Mouse (Mus musculus) cerebellum, postnatal 4 days (tissue): Measurements from ENCODE around the gene Glis3.

ENCODE experiments used
- DNase-seq, 2 experiments: peaks; one replicate each; pipeline ENCODE4 v3.0.0; 2022; ENCODE audit warnings: low spot score in 2 of 2, mixed read lengths in 1 of 2

Gene Glis3

DNA sequence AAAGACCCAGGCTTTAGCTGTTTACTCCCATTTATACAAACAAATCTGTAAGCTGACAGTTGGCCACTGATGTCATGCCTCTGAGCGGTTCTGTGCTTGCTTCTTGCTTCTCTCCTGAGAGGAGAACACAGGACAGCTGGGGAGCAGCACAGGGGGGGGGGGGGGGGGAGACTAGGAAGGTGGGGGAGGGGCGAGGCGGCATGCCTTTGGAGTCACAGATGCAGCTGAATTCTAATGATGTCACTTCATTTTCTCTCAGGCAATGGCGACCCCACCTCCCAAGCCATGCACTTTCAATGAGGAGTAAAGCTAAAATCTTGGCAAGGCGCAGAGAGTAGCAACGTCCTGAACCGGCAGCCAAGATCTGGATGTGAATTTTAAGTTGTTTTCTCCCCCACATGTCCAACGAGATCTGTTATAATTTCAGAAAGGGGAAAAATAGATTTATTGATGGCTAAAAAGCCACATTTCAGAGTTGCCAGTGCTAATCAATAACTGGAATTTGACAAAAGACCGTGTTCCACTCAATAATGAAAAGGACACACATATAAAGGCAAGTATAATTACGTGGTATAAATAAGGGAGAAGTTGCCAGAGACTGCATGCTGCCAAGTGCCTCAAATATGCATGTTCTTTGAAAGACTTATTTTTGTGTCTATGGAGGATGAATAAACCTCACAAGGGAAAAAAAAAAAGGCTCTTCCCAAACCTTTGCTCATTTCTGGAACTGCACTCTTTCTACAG, 297.5 kb downstream of the Glis3 start:
- no peak for DNase-seq

DNA sequence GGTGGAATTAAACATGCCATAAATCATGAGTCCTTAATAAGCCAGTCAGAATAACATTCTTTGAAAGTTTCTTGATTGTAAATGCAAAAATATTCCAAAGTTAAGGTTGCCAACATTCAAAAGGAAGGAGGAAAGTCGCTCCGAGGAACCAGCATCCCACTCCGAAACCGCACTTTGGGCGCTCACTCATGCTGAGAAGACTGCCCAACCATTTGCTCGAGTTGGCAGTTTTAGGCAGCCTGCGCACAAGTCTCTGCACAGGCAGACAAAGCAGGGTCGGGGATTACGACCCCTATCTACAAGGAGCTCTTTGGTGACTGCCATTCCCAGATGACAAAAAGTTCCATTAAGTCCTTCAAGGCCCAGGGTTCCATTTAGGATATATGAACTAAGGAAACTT, 298.4 kb downstream of the Glis3 start:
- no peak for DNase-seq

DNA sequence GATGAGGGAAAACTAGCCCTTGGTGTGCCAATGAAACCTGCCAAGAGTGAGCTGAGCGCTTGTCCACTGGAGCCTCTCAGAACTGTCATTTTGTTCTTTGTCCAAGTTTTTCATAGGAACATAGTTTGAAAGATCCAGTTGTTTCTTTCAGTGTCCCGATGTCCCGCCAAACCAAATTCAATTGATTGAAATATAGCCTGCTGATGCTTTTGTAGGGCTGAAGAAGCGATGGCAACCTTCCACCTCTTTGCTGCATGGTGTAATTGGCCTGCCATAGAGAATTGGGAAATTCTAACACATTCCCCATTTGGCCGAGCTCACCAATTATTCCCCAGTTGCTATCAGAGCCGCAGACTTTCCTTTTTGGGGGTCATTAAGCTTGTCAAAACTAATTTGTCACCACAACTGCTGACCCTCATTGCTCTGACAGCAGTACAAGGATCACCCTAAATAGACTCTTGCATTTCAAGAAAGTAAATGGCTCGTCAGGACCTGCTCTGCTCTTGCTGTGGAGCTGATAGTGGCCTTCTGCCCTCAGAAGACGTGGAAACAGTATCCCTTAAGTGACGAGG, 299.1 kb downstream of the Glis3 start:
- no peak for DNase-seq

DNA sequence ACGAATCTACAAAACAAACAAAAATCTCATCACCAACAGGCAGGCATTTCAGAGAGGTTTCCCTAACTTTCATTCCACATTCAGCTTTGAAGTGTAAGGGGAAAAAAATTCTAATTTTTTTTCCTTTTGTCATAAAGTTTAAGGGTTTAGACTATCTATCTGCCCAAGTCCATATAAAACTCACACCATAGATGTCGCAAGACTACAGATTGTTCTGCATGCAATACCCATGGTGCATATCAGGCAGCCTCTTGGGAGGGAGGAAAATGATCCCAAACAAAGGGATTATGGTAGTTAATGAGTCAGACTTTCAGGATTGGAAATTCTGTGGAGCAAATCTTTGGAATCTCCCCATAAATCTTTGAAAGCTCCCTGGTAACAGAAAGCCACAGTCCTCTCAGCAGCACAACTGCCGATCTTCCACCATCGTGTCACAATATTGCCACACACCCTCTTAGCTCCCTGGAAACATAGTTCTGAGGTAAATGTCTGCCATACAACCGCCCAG, 302.0 kb downstream of the Glis3 start:
- DNase-seq: no peak

DNA sequence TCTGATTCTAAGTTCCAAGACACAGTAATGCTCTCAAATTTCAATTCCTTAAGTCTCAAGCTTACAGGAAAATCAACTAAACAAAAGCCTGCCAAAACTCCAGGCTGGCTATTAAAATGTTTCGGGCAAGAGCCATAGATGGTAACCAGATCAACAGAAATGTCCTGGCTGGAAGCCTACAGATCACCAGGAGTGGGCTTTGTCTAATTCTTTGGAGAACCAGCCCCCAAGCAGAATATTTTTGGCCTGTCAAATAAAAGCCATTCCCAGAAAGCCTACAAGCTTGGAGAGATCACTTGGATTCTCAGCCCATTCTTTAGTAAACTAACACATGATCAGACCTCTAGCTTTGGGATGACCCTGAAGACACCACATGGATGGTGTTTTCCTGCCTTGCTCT, 303.5 kb downstream of the Glis3 start:
- no peak for DNase-seq

DNA sequence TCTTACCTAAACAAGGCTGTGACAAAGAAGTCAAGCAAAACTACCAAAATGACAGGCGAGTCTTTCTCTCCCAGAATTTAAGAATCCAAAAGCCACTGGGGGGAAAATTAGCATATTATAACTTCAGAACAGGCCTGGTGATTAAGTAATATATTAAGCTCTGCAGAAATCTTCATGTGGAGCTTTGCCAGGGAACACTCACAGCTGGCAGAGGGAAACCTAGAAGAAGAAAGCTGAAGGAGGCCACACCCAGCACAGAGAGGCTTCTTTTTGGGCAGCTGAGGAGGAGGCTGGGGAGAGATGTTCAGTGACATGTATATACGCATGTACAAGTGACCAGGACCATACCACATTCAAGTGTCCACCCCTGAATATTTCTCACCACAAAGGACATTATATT, 304.1 kb downstream of the Glis3 start:
- no peak for DNase-seq

DNA sequence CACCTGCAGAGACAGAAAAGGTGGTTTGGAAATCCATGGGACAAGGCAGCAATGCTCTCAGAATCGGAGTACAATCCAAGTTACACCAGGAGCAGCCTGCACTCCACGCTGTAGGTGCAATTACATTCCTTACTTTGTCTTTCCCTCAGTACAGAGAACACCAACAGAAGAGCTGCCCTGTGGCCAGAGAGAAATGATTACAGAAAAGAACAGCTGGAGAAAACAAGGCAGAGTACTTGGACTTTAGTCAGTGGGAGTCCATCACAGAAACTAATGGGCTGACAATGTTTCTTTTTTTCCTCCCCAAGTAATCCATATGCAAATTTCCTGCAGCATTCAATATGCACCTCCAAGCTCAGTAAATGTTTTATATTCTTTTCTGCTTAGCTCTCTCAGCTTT, 305.4 kb downstream of the Glis3 start:
- DNase-seq: no peak

DNA sequence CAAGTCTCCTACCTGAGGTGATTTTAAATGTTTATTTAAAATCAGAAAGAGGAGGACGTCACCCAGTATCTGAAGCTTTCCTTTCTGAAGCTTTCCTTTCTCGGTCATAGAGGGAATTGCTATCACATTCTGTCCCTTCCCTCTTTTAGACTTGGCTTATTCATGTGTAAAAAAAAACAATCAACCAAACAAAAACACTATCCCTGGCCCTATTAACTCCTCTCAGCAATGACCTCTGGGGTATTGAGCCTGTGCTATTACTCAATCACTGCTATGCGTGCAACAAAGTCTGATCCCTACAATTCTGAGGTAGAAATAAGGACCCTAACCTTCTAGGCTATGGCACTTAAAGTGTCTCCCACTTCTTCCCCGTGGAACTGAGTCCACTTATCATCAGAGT, 311.7 kb downstream of the Glis3 start:
- no peak for DNase-seq

DNA sequence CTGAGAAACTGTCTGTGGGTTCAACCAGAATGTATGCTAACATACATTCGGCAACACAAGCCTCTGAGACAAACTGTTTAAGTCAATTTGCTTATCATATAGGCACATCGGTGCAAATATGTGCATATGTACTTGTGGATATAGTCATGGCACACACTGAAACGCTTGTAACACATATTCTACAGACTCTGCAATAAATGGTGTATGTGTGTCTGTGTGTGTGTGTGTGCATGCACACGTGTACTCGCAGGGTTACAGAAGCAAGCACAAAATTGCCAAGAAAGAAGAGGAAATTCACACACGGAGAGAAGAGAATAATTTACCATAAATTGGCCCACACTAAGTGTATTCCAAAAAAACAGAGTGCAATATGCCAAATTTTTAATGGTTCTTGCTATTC, 312.6 kb downstream of the Glis3 start:
- no peak for DNase-seq

DNA sequence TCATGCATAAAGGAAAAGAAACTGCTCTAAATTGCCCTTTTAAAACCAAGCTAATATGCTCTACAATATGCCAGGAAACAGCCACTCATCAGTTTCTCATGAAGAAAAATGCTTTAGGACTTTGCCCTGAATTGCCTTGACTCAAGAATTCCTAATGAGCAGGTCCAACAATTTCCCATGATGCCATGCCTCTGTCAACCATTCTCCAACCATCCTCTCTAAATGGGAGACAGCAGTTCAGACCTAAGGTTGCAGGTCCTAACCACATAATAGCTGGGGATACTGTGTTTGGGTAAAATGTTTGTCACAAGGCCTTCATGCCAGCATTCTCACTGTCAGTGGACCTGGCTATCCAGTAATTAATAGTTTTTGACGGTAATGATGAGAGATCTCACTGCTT, 313.1 kb downstream of the Glis3 start:
- DNase-seq: no peak

DNA sequence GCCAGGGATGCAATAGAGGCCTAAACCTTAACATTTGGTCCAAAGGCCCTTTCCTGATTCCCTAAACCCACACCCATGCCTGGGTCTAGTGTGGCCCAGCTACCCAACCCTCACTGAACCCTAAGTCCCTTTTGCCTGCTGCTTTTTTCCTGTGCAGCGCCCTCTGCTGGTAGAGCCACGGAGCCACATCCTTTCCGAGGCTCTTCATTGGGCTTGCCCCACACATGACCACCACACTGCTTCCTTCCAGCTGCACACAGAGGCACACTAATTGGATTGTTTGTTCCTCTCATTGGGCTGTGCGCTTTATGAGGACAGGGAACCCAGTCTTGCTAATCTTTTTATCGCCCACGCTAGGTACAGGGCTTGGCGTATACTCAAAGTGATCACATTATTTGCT, 314.0 kb downstream of the Glis3 start:
- DNase-seq: peak in 1 of 2 experiments; percentile 47

DNA sequence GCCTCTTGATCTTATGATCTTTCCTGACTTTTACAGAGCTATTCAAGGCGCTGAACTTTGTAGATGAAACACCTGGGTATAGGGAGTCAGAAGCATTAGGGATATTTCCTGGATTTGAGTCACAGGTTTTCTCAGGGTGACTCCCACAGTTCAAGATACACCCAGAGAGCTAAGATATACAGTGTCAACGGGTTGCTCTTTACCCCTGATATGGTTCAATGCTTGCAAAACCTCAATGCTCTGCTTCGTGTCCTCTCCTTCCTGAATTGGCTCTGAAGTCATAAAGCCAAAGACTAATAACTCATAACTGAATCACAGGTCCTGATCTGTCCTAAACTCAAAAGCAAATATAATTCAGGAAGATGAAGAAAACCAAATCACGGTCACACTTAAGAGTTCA, 319.0 kb downstream of the Glis3 start:
- no peak for DNase-seq

DNA sequence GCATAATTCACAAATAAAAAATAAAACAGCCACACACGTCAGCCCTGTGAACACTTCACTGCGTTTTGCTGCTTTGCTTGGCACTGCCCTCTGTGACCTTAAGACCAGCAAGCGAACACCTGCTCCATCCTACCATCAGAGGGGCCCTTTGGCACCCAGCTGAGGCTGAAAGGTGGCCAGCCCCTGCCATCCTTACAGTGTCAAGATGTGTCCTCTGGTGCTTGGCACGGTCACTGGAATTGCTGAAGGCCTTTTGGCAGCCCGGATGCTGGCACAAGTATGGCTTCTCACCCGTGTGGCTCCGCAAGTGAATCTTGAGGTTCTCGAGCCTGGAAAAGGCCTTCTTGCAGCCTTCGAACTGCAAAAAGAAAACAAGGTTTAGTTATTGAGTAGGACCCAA, 322.3 kb downstream of the Glis3 start:
- DNase-seq: peak in 1 of 2 experiments; percentile 49

DNA sequence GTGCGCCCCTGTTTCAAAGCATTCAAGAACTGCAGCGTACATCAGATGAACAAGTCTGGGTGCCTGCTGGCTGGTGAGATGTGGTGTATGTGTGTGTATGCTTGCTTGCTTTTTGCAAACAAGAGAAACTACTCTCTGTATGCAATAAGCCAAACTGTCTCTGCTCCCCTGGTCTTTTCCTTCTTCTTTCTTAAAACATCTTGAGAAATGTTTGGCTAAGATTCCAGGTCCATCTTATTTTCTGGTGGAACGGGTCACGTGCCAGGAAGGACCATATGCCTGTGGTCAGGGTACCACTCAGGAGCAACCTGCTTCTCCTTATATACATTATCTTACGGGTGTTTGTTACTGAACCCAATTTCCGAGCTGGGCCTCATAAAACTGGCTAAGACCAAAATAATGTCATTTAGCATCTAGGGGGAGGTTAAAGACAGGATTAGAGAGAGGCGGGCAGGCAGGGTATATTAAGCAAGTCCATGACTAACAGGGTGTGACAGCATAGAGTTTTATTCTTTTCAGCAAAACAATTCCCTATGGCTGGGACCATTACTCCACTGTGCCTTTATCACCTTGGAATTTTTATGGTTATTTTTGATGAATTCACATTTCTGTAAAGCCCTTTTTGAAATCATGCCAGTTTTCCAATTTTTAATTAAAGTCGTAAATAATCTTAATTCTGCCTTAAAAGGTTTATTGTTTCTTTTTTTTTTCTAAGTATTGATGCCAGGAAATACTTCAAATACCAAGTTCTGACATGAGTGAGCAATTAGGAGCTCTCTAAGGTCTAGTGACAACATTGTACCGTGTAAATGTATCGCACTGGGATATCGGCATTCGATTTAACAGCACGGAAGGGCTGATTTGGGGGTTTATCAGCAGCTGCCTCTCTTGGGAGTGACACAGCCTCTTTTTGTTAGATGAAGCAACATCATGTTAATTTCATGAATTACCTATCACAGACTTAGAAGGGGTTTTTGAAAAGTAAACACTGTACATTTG, 328.5 kb downstream of the Glis3 start:
- no peak for DNase-seq

DNA sequence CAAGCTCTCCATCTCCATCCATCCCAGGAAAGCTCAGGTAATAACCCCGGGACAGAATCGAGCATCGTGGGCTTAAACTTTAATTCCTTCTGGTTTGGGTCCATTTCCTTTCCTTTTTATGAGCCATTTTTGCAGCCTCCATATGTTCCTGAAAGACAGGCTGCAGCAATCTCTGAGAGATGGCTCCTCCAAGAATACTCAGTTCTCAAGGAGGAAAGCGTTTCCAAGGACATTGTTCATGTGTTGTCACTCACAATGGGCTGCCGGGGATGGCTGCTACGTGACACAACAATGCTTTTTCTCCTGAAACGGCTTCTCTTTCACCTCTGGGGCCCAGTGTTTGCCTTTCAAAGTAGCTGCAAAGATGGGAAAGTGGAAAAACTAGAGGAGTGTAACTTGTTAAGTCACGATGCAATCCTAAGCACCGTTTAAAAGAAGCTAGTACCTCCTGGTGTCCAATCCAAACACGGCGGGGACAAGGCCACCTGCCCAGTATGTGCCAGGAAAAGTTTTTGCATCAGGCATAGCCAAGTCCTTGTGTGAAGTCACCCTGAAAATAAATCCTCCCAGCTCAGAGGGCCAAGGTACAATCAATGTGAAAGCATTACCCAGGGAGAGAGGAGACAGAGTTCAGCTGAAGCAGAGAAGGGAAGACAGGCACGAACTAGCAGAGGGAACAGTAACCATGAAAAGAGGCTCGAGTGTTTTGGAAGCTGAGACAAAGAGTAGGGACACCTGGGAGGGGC, 332.6 kb downstream of the Glis3 start:
- no peak for DNase-seq

DNA sequence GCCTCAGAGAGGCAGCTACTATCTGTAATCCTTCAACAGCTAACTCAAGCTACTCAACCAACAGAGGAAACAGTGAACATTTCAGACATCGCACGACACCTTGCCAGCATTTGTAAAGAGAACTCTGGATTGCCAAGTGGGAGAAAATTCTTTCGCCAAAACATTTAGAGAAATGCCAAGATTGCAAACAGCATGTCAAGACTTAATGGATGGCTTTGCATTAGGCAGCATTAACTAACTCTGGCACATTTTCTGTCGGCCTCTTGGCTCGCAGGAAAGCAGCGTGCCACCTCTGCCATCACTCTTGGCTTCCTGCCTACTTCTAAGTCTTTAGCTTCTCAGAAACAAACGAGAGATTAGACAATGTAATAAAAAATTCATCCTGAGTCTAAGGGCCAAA, 336.2 kb downstream of the Glis3 start:
- DNase-seq: no peak

DNA sequence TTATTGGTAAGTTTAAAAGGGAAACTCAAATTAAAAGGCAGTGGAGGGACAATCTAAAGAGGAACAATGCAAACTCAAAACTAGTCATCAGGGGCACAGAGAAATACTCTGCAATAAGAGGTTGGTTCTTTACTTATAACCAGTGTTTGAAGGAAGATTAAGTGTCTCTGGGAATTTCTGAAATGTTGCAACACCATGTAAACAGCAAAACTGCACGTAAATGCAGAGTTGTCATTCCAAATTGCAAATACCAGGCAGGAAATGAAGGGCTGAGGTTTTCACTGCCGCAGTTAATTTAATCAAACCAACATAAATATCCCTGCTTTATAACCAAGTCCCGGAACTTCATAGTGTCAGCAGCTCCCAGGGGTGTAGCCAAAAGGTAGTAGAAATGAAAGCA, 342.3 kb downstream of the Glis3 start:
- DNase-seq: no peak

DNA sequence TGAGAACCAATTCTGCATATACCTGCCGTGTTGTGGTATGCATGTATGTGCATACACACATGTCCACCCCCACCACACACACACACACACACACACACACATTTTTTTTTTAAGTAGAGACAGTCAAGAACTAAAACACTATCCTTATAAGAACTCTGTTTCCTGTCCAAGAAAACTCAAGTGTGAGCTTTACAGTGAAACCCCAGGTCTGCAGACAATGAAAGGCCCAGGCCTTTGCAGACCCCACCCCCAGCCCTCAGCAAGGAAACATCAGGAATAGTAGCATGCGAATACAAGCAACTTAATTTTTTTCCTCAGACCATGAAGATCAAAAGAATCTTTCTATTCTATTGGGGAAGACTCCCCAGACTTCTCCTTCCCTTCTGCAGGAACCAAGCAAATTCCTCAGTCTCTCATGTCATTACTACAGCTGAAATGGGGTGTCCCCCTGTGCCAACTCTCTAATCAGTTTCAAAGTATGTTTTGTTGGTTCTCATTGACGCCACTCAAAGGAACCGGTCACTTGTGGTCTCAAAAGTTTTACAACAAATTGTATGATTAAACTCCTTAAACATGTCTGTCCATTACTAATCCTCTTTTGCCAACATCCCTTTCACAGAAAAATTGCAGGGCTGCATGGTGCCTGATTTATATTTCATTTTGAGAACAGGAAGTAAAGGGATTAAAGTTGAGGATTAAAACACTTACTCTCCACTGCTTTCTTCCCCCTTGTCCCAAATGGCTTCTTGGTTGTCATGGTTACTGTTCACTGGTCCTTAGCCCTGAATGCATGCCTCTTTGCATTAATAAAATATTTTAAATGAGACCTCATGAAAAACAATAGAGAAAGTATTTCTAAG, 343.0 kb downstream of the Glis3 start:
- no peak for DNase-seq

DNA sequence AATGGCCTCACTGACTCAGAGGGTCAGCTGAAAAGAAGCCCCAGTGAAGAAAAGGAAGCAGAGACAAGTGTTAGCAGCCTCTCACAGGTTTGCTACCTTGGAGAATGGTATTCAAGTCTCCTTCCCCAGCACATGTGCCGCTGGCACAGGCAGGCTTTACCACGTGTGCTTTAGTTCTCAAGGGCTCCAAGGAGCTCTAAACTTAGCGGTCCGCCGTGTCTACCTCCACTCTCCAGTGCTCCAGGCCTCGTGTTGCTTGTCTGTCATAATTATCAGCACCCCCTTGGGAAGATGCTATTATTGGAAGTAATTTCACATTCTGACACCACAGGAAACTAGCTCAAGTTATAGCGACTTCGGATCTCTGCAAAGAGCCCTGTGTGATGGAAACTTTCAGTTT, 344.0 kb downstream of the Glis3 start:
- DNase-seq: no peak

DNA sequence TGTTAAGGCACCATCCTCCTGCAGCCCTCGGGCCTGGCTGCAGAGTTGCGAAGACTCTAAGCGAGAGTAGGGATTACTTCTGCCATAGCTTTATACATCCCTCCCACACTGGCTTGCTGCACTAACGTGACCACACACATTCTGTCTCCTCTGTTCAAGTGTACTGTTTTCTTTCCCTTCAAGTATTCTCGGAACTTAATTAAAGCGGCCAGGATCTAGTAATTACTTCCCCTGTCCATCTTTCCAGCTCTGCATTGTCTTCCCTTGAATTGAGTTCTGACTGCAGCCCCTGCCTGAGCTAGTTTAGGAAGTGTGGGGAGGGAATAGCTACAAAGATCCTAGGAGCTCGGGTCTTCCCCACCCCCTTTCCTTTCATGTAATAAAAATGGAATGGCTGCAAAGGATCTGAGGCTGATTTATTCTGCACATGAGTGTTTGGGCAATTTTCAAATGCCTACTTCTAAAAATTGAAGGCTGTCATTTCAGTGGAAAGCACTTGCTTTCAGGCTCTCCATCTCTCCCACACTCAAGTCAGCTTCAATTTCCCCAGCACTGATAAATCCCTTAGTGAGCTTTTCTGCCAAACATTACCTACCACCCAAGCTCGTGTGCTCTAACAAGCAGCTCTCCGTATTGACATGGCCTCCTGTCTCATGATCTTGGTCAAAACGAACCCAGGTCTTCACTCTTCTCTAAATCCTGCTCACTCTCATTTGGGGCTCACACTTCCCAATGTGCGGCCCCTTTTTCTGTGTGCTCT, 346.7 kb downstream of the Glis3 start:
- no peak for DNase-seq
